Mouse (Mus musculus): ENCODE measurements around the gene 4930556J24Rik. TPM values are rescaled to one million over a fixed set of nuclear protein-coding genes. Genes with fewer than 3 reads are reported as not detected.

4930556J24Rik gene
- polyA plus RNA-seq, 1 experiment from 2014 or later, result 1.2 TPM

GRCm38 (mm10) chr11:3903046-3903445 lies 73.5 kb downstream of the 4930556J24Rik start:
- Histone ChIP-seq H3K9me3 (replicated peaks; ENCODE audit: low read length) (no peaks in the 10 kb centered on the region), H3K4me2 (ENCODE audit: low read length) (no peak overlapping the region), H3K4me3 (replicated peaks; ENCODE audit: low read depth, low read length) (no peak overlapping the region), H3K4me1 (replicated peaks; ENCODE audit: insufficient read depth, low read length) (no peaks in the 10 kb centered on the region), H3K27ac (no peak overlapping the region), H3K9ac (ENCODE audit: low read depth, low read length) (no peak overlapping the region), H3K36me3 (ENCODE audit: insufficient read depth, low read length) (0 out of 2 replicates have a peak, but pooled peaks cover 4% of the 10 kb centered on the region), H3K27me3 (ENCODE audit: insufficient read depth, low read length) (no peaks in the 10 kb centered on the region)
- WGBS, result 72% methylated on average over 5 of the region's 5 CpGs
- ATAC-seq (replicated peaks; ENCODE audit: low FRiP score, low read depth) (no peak), DNase-seq (ENCODE audit: low spot score) (no peak)
- no peak for TF ChIP-seq CTCF (IDR thresholded peaks at IDR 0.05; ENCODE audit: low read depth)

- no peak overlapping the region for H3K9ac ChIP-seq (ENCODE audit: low read depth, low read length)
- no peak overlapping the region for H3K27ac ChIP-seq
- no peak overlapping the region for H3K4me3 ChIP-seq (replicated peaks; ENCODE audit: low read depth, low read length)
- no peaks in the 10 kb centered on the region for H3K27me3 ChIP-seq (ENCODE audit: insufficient read depth, low read length)
- H3K36me3 ChIP-seq (ENCODE audit: insufficient read depth, low read length), result 0 out of 2 replicates have a peak, but pooled peaks cover 5% of the 10 kb centered on the region
- DNase-seq (ENCODE audit: low spot score) (no peak), ATAC-seq (replicated peaks; ENCODE audit: low FRiP score, low read depth) (no peak)
- 92% methylated on average over 3 of the region's 3 CpGs for WGBS
- H3K4me1 ChIP-seq (replicated peaks; ENCODE audit: insufficient read depth, low read length), result no peaks in the 10 kb centered on the region
- no peak overlapping the region for H3K4me2 ChIP-seq (ENCODE audit: low read length)
- TF ChIP-seq CTCF (IDR thresholded peaks at IDR 0.05; ENCODE audit: low read depth), result no peak
- H3K9me3 ChIP-seq (replicated peaks; ENCODE audit: low read length), result no peaks in the 10 kb centered on the region
Observed at GRCm38 (mm10) chr11:3902516-3902915, 74.1 kb downstream of the 4930556J24Rik start.

GRCm38 (mm10) chr11:3900296-3900695 lies 76.3 kb downstream of the 4930556J24Rik start:
- TF ChIP-seq CTCF (IDR thresholded peaks at IDR 0.05; ENCODE audit: low read depth), result no peak
- Histone ChIP-seq H3K27ac (no peak overlapping the region), H3K9ac (ENCODE audit: low read depth, low read length) (no peak overlapping the region), H3K4me2 (ENCODE audit: low read length) (no peak overlapping the region), H3K36me3 (ENCODE audit: insufficient read depth, low read length) (0 out of 2 replicates have a peak, but pooled peaks cover 5% of the 10 kb centered on the region), H3K4me1 (replicated peaks; ENCODE audit: insufficient read depth, low read length) (no peaks in the 10 kb centered on the region), H3K4me3 (replicated peaks; ENCODE audit: low read depth, low read length) (no peak overlapping the region), H3K27me3 (ENCODE audit: insufficient read depth, low read length) (no peaks in the 10 kb centered on the region), H3K9me3 (replicated peaks; ENCODE audit: low read length) (no peaks in the 10 kb centered on the region)
- ATAC-seq (replicated peaks; ENCODE audit: low FRiP score, low read depth) (no peak), DNase-seq (ENCODE audit: low spot score) (no peak)
- WGBS, result 81% methylated on average over 6 of the region's 6 CpGs

GRCm38 (mm10) chr11:3895933-3896332 lies 80.6 kb downstream of the 4930556J24Rik start:
- ATAC-seq (replicated peaks; ENCODE audit: low FRiP score, low read depth) (no peak), DNase-seq (ENCODE audit: low spot score) (no peak)
- TF ChIP-seq CTCF (IDR thresholded peaks at IDR 0.05; ENCODE audit: low read depth), result no peak
- no peak overlapping the region for H3K4me3 ChIP-seq (replicated peaks; ENCODE audit: low read depth, low read length)
- H3K27me3 ChIP-seq (ENCODE audit: insufficient read depth, low read length), result no peaks in the 10 kb centered on the region
- peak overlapping the region; percentile 52; the same call in 1 of the 2 replicates for H3K27ac ChIP-seq
- H3K9ac ChIP-seq (ENCODE audit: low read depth, low read length), result no peak overlapping the region
- 82% methylated on average over 1 of the region's 1 CpGs for WGBS
- H3K9me3 ChIP-seq (replicated peaks; ENCODE audit: low read length), result no peaks in the 10 kb centered on the region
- H3K36me3 ChIP-seq (ENCODE audit: insufficient read depth, low read length), result 0 out of 2 replicates have a peak, but pooled peaks cover 5% of the 10 kb centered on the region
- H3K4me2 ChIP-seq (ENCODE audit: low read length), result no peak overlapping the region
- H3K4me1 ChIP-seq (replicated peaks; ENCODE audit: insufficient read depth, low read length), result no peaks in the 10 kb centered on the region

- Histone ChIP-seq H3K9me3 (replicated peaks; ENCODE audit: low read length) (no peaks in the 10 kb centered on the region), H3K36me3 (ENCODE audit: insufficient read depth, low read length) (0 out of 2 replicates have a peak, but pooled peaks cover 5% of the 10 kb centered on the region), H3K4me1 (replicated peaks; ENCODE audit: insufficient read depth, low read length) (no peaks in the 10 kb centered on the region), H3K9ac (ENCODE audit: low read depth, low read length) (peak overlapping the region; percentile 54), H3K27me3 (ENCODE audit: insufficient read depth, low read length) (no peaks in the 10 kb centered on the region), H3K27ac (peak overlapping the region; percentile 89), H3K4me3 (replicated peaks; ENCODE audit: low read depth, low read length) (peak overlapping the region; percentile 45), H3K4me2 (ENCODE audit: low read length) (peak overlapping the region; percentile 83)
- DNase-seq (ENCODE audit: low spot score) (peak; percentile 75), ATAC-seq (replicated peaks; ENCODE audit: low FRiP score, low read depth) (0 out of 2 replicates have a peak, but pooled peaks have one; percentile 12)
- 2% methylated on average over 10 of the region's 10 CpGs for WGBS
- TF ChIP-seq CTCF (IDR thresholded peaks at IDR 0.05; ENCODE audit: low read depth), result no peak
Observed at GRCm38 (mm10) chr11:3895458-3895857, 81.1 kb downstream of the 4930556J24Rik start.

GRCm38 (mm10) chr11:3894406-3895281 lies 81.9 kb downstream of the 4930556J24Rik start, which contains the start of the genes 4921536K21Rik and Dusp18:
Gene 4921536K21Rik (minus strand): TSS chr11:3895098.
Gene Dusp18 (plus strand): TSS chr11:3895240.
- peak within 1 kb of the TSS; percentile 89 for H3K27ac ChIP-seq
- H3K4me3 ChIP-seq (replicated peaks; ENCODE audit: low read depth, low read length), result peak within 1 kb of the TSS; percentile 45
- DNase-seq (ENCODE audit: low spot score) (peak; percentile 96), ATAC-seq (replicated peaks; ENCODE audit: low FRiP score, low read depth) (peak; percentile 96)
- no peak for TF ChIP-seq CTCF (IDR thresholded peaks at IDR 0.05; ENCODE audit: low read depth)
- H3K27me3 ChIP-seq (ENCODE audit: insufficient read depth, low read length), result no peaks in the 10 kb centered on the region
- peak within 1 kb of the TSS; percentile 54 for H3K9ac ChIP-seq (ENCODE audit: low read depth, low read length)
- 0 out of 2 replicates have a peak, but pooled peaks cover 5% of the 10 kb centered on the region for H3K36me3 ChIP-seq (ENCODE audit: insufficient read depth, low read length)
- H3K4me1 ChIP-seq (replicated peaks; ENCODE audit: insufficient read depth, low read length), result no peaks in the 10 kb centered on the region
- WGBS, result 4% methylated on average over 46 of the region's 46 CpGs
- H3K4me2 ChIP-seq (ENCODE audit: low read length), result peak within 1 kb of the TSS; percentile 83
- H3K9me3 ChIP-seq (replicated peaks; ENCODE audit: low read length), result no peaks in the 10 kb centered on the region

Data from kidney, postnatal 0 days (tissue).